Mouse (Mus musculus) cerebellum, adult 2 months (tissue): ENCODE data around the gene Lsm7. TPM values are rescaled to one million over a fixed set of nuclear protein-coding genes. Genes with fewer than 3 reads are reported as not detected.
"Not testable (repeated sequence)": the region's sequence is repeated elsewhere in the genome, so short reads cannot be mapped to it uniquely, and the experiment has no call there.

ENCODE experiments used
- DNase-seq, 2 experiments: peaks; one replicate each; pipeline ENCODE4 v3.0.0; 2021
- H3K27ac ChIP-seq: fragments of 200-500 bp; 2 replicates; pipeline ENCODE4 v1.5.1; 2012; ENCODE audit warnings: low read length, control low read depth, inconsistent platforms; ENCODE audit not compliant: insufficient read depth
- H3K27me3 ChIP-seq: fragments of 200-500 bp; 2 replicates; pipeline ENCODE4 v1.6.1; 2012; ENCODE audit warnings: inconsistent platforms, mild to moderate bottlenecking, low read length, moderate library complexity; ENCODE audit not compliant: control insufficient read depth, insufficient read depth
- H3K4me1 ChIP-seq: fragments of 200-500 bp; 2 replicates; pipeline ENCODE4 v1.6.1; 2011; ENCODE audit warnings: low read length; ENCODE audit not compliant: control insufficient read depth, insufficient read depth
- H3K4me3 ChIP-seq: fragments of 200-500 bp; replicated peaks from 2 replicates; pipeline ENCODE3; 2011; ENCODE audit warnings: mild to moderate bottlenecking, low read depth, low read length, control low read depth; ENCODE audit not compliant: insufficient read depth
- CTCF ChIP-seq: fragments of 200-500 bp; IDR thresholded peaks from 2 replicates; pipeline ENCODE4 v1.5.1; 2011; ENCODE audit warnings: low read depth, mild to moderate bottlenecking, control low read depth, low read length, moderate library complexity, borderline replicate concordance; ENCODE audit not compliant: insufficient read depth
- POLR2A ChIP-seq: fragments of 200-500 bp; IDR thresholded peaks from 2 replicates; pipeline ENCODE4 v1.6.1; 2011; ENCODE audit warnings: low read length, control low read depth, borderline replicate concordance; ENCODE audit not compliant: insufficient read depth
- WGBS: fragments of 180-500 bp; shearing (Covaris S2); methylation state at CpG from one replicate; pipeline ENCODE4 v1.1.7; 2018; 5-methylcytosine and 5-hydroxymethylcytosine counted together
- polyA plus RNA-seq: library from polyadenylated mRNA; depleted of rRNA; stranded (reverse); fragments of >200 nt; gene quantifications from 2 replicates; pipeline ENCODE4 v1.2.3, GENCODE M21; 2012

Gene Lsm7
- polyA plus RNA-seq, 1 experiment = 215 TPM

GRCm38 (mm10) chr10:80823847-80824643, 31.0 kb downstream of the Lsm7 start:
- Histone ChIP-seq H3K27me3 (no peaks in the 10 kb centered on the region), H3K4me1 (no peaks in the 10 kb centered on the region; the same call in 1 of the 2 replicates), H3K27ac (no peak overlapping the region), H3K4me3 (no peak overlapping the region)
- WGBS = 74% methylated on average over 8 of the region's 8 CpGs
- TF ChIP-seq POLR2A = no peak
- TF ChIP-seq CTCF = no peak
- DNase-seq = no peak

GRCm38 (mm10) chr10:80823316-80823715, 31.7 kb downstream of the Lsm7 start:
- H3K27ac ChIP-seq = no peak overlapping the region
- H3K4me3 ChIP-seq = no peak overlapping the region
- WGBS = 98% methylated on average over 1 of the region's 1 CpGs
- H3K4me1 ChIP-seq = no peaks in the 10 kb centered on the region
- no peak for DNase-seq
- TF ChIP-seq POLR2A (no peak), CTCF (no peak)
- H3K27me3 ChIP-seq = no peaks in the 10 kb centered on the region

- TF ChIP-seq CTCF (no peak), POLR2A (no peak)
- no peak for DNase-seq
- Histone ChIP-seq H3K4me1 (no peaks in the 10 kb centered on the region), H3K4me3 (no peak overlapping the region), H3K27ac (no peak overlapping the region), H3K27me3 (no peaks in the 10 kb centered on the region)
- WGBS = 87% methylated on average over 5 of the region's 5 CpGs
Measured at GRCm38 (mm10) chr10:80822528-80822927, 32.5 kb downstream of the Lsm7 start.

GRCm38 (mm10) chr10:80821991-80822390, 33.0 kb downstream of the Lsm7 start:
- WGBS = 40% methylated on average over 2 of the region's 2 CpGs
- Histone ChIP-seq H3K27me3 (no peaks in the 10 kb centered on the region), H3K4me1 (no peaks in the 10 kb centered on the region), H3K27ac (no peak overlapping the region), H3K4me3 (no peak overlapping the region)
- peak; percentile 53; the same call in 1 of the 2 replicates for TF ChIP-seq CTCF
- no peak for TF ChIP-seq POLR2A
- peak in 1 of 2 experiments; percentile 55 for DNase-seq

GRCm38 (mm10) chr10:80819406-80819805, 35.6 kb downstream of the Lsm7 start:
- H3K27ac ChIP-seq = no peak overlapping the region
- H3K4me3 ChIP-seq = no peak overlapping the region
- H3K4me1 ChIP-seq = no peaks in the 10 kb centered on the region
- no peak for DNase-seq
- H3K27me3 ChIP-seq = no peaks in the 10 kb centered on the region
- WGBS = 66% methylated on average over 3 of the region's 3 CpGs
- TF ChIP-seq CTCF (no peak), POLR2A (no peak)

GRCm38 (mm10) chr10:80818599-80819281, 36.3 kb downstream of the Lsm7 start:
- H3K27ac ChIP-seq = no peak overlapping the region
- DNase-seq = no peak
- H3K4me1 ChIP-seq = no peaks in the 10 kb centered on the region
- H3K4me3 ChIP-seq = no peak overlapping the region
- no peak for TF ChIP-seq POLR2A
- TF ChIP-seq CTCF = no peak
- H3K27me3 ChIP-seq = no peaks in the 10 kb centered on the region
- whole genome bisulfite sequencing = 63% methylated on average over 6 of the region's 6 CpGs

GRCm38 (mm10) chr10:80817955-80818354, 37.1 kb downstream of the Lsm7 start:
- H3K27me3 ChIP-seq, H3K27ac ChIP-seq, H3K4me1 ChIP-seq, H3K4me3 ChIP-seq, DNase-seq: not testable (repeated sequence)
- 84% methylated on average over 7 of the region's 7 CpGs for WGBS

GRCm38 (mm10) chr10:80817164-80817563, 37.8 kb downstream of the Lsm7 start:
- TF ChIP-seq CTCF = no peak
- no peak for TF ChIP-seq POLR2A
- WGBS = 84% methylated on average over 2 of the region's 2 CpGs
- Histone ChIP-seq H3K27ac (no peak overlapping the region), H3K27me3 (no peaks in the 10 kb centered on the region), H3K4me3 (no peak overlapping the region), H3K4me1 (no peaks in the 10 kb centered on the region)
- no peak for DNase-seq

GRCm38 (mm10) chr10:80816303-80816702, 38.7 kb downstream of the Lsm7 start:
- H3K27me3 ChIP-seq = not testable (repeated sequence)

More at GRCm38 (mm10) chr10:80816303-80816702, 38.7 kb downstream of the Lsm7 start:
- DNase-seq, H3K4me1 ChIP-seq, H3K4me3 ChIP-seq, H3K27ac ChIP-seq: not testable (repeated sequence)
- WGBS = 91% methylated on average over 3 of the region's 3 CpGs
